Mouse (Mus musculus): Measurements from ENCODE around the gene Olfr319. TPM values are rescaled to one million over a fixed set of nuclear protein-coding genes. Genes with fewer than 3 reads are reported as not detected.
"Not testable (repeated sequence)": the region's sequence is repeated elsewhere in the genome, so short reads cannot be mapped to it uniquely, and the experiment has no call there.

Gene Olfr319
- polyA plus RNA-seq (2015; fragmentation: Nextera tagmentation; extraction: Ambion mirVana), result not detected in 2 replicates

GRCm38 (mm10) chr11:58698862-58699261 lies at the start of gene Olfr319:
TSS of gene Olfr319 (plus strand) at chr11:58699162.
- Histone ChIP-seq H3K9ac (no peak within 1 kb of the TSS), H3K27me3 (replicated peaks) (no peaks in the 10 kb centered on the region), H3K4me2 (no peak within 1 kb of the TSS), H3K36me3 (no peaks in the 10 kb centered on the region), H3K4me3 (replicated peaks) (no peak within 1 kb of the TSS), H3K27ac (no peak within 1 kb of the TSS), H3K9me3 (no peaks in the 10 kb centered on the region), H3K4me1 (no peaks in the 10 kb centered on the region)
- WGBS, result 85% methylated on average over 3 of the region's 3 CpGs
- no peak for ATAC-seq (ENCODE audit: insufficient read depth, low FRiP score, low read depth)

GRCm38 (mm10) chr11:58655151-58655550 lies 43.8 kb upstream of the Olfr319 start:
- Histone ChIP-seq H3K9me3 (no peaks in the 10 kb centered on the region), H3K9ac (no peak overlapping the region), H3K4me2 (no peak overlapping the region), H3K27me3 (replicated peaks) (no peaks in the 10 kb centered on the region), H3K4me3 (replicated peaks) (no peak overlapping the region), H3K4me1 (no peaks in the 10 kb centered on the region), H3K27ac (no peak overlapping the region), H3K36me3 (no peaks in the 10 kb centered on the region)
- ATAC-seq (ENCODE audit: insufficient read depth, low FRiP score, low read depth), result no peak
- WGBS, result 85% methylated on average over 3 of the region's 3 CpGs

GRCm38 (mm10) chr11:58658596-58658995 lies 40.4 kb upstream of the Olfr319 start, which contains the start of gene Olfr322:
TSS of gene Olfr322 (plus strand) at chr11:58658782.
- no peak within 1 kb of the TSS for H3K4me2 ChIP-seq
- H3K27me3 ChIP-seq (replicated peaks), result no peaks in the 10 kb centered on the region
- H3K9ac ChIP-seq, result no peak within 1 kb of the TSS
- no peaks in the 10 kb centered on the region for H3K9me3 ChIP-seq
- no peak within 1 kb of the TSS for H3K4me3 ChIP-seq (replicated peaks)
- ATAC-seq (ENCODE audit: insufficient read depth, low FRiP score, low read depth), result no peak
- H3K4me1 ChIP-seq, result no peaks in the 10 kb centered on the region
- WGBS, result 83% methylated on average over 4 of the region's 4 CpGs
- no peaks in the 10 kb centered on the region for H3K36me3 ChIP-seq
- no peak within 1 kb of the TSS for H3K27ac ChIP-seq

GRCm38 (mm10) chr11:58669252-58669651 lies 29.7 kb upstream of the Olfr319 start:
- no peaks in the 10 kb centered on the region for H3K4me1 ChIP-seq
- no peak for ATAC-seq (ENCODE audit: insufficient read depth, low FRiP score, low read depth)

GRCm38 (mm10) chr11:58671825-58672224 lies 27.1 kb upstream of the Olfr319 start:
- no peaks in the 10 kb centered on the region for H3K27me3 ChIP-seq (replicated peaks)
- H3K4me1 ChIP-seq, result no peaks in the 10 kb centered on the region
- H3K9me3 ChIP-seq, result no peaks in the 10 kb centered on the region
- H3K27ac ChIP-seq, result no peak overlapping the region
- H3K9ac ChIP-seq, result no peak overlapping the region
- H3K36me3 ChIP-seq, result no peaks in the 10 kb centered on the region
- H3K4me3 ChIP-seq (replicated peaks), result no peak overlapping the region
- no peak for ATAC-seq (ENCODE audit: insufficient read depth, low FRiP score, low read depth)
- 51% methylated on average over 4 of the region's 4 CpGs for WGBS
- H3K4me2 ChIP-seq, result no peak overlapping the region

More at GRCm38 (mm10) chr11:58669252-58669651, 29.7 kb upstream of the Olfr319 start:
- Histone ChIP-seq H3K36me3 (no peaks in the 10 kb centered on the region), H3K27me3 (replicated peaks) (no peaks in the 10 kb centered on the region), H3K9me3 (no peaks in the 10 kb centered on the region), H3K9ac (no peak overlapping the region), H3K4me2 (no peak overlapping the region), H3K27ac (no peak overlapping the region), H3K4me3 (replicated peaks) (no peak overlapping the region)

GRCm38 (mm10) chr11:58680799-58681198 lies 18.2 kb upstream of the Olfr319 start, which contains the start of gene Olfr320:
TSS of gene Olfr320 (plus strand) at chr11:58681099.
- Histone ChIP-seq H3K27me3 (replicated peaks) (no peaks in the 10 kb centered on the region), H3K4me1 (no peaks in the 10 kb centered on the region), H3K9me3 (no peaks in the 10 kb centered on the region), H3K4me3 (replicated peaks) (no peak within 1 kb of the TSS), H3K9ac (no peak within 1 kb of the TSS), H3K36me3 (no peaks in the 10 kb centered on the region), H3K27ac (no peak within 1 kb of the TSS), H3K4me2 (no peak within 1 kb of the TSS)
- WGBS, result 72% methylated on average over 1 of the region's 1 CpGs
- ATAC-seq (ENCODE audit: insufficient read depth, low FRiP score, low read depth), result no peak

GRCm38 (mm10) chr11:58709086-58709485 lies 10.1 kb downstream of the Olfr319 start:
- ATAC-seq (ENCODE audit: insufficient read depth, low FRiP score, low read depth), result no peak
- WGBS, result 81% methylated on average over 11 of the region's 11 CpGs

GRCm38 (mm10) chr11:58717723-58718122 lies 18.8 kb downstream of the Olfr319 start:
- not testable (repeated sequence) for H3K27me3 ChIP-seq (replicated peaks); H3K27ac ChIP-seq; H3K36me3 ChIP-seq; H3K4me3 ChIP-seq (replicated peaks); ATAC-seq (ENCODE audit: insufficient read depth, low FRiP score, low read depth); H3K9ac ChIP-seq; H3K4me1 ChIP-seq; H3K4me2 ChIP-seq; H3K9me3 ChIP-seq
- WGBS, result 84% methylated on average over 7 of the region's 7 CpGs

More at GRCm38 (mm10) chr11:58709086-58709485, 10.1 kb downstream of the Olfr319 start:
- no peak overlapping the region for H3K27ac ChIP-seq
- H3K9ac ChIP-seq, result no peak overlapping the region
- H3K4me1 ChIP-seq, result no peaks in the 10 kb centered on the region
- no peaks in the 10 kb centered on the region for H3K36me3 ChIP-seq
- H3K9me3 ChIP-seq, result no peaks in the 10 kb centered on the region
- no peak overlapping the region for H3K4me3 ChIP-seq (replicated peaks)
- H3K4me2 ChIP-seq, result no peak overlapping the region
- no peaks in the 10 kb centered on the region for H3K27me3 ChIP-seq (replicated peaks)

GRCm38 (mm10) chr11:58719701-58720100 lies 20.7 kb downstream of the Olfr319 start:
- no peaks in the 10 kb centered on the region for H3K27me3 ChIP-seq (replicated peaks)
- H3K4me3 ChIP-seq (replicated peaks), result no peak overlapping the region
- no peaks in the 10 kb centered on the region for H3K4me1 ChIP-seq
- no peak overlapping the region for H3K9ac ChIP-seq
- H3K27ac ChIP-seq, result no peak overlapping the region
- no peak for ATAC-seq (ENCODE audit: insufficient read depth, low FRiP score, low read depth)
- H3K9me3 ChIP-seq, result no peaks in the 10 kb centered on the region
- whole genome bisulfite sequencing, result 79% methylated on average over 4 of the region's 4 CpGs
- H3K4me2 ChIP-seq, result no peak overlapping the region
- H3K36me3 ChIP-seq, result no peaks in the 10 kb centered on the region

- no peak within 1 kb of the TSS for H3K4me3 ChIP-seq (replicated peaks)
- no peak within 1 kb of the TSS for H3K4me2 ChIP-seq
- no peaks in the 10 kb centered on the region for H3K9me3 ChIP-seq
- no peaks in the 10 kb centered on the region for H3K27me3 ChIP-seq (replicated peaks)
- no peak within 1 kb of the TSS for H3K27ac ChIP-seq
- H3K4me1 ChIP-seq, result no peaks in the 10 kb centered on the region
- H3K9ac ChIP-seq, result no peak within 1 kb of the TSS
- H3K36me3 ChIP-seq, result no peaks in the 10 kb centered on the region
- no peak for ATAC-seq (ENCODE audit: insufficient read depth, low FRiP score, low read depth)
Measured at GRCm38 (mm10) chr11:58723914-58724313, 25.0 kb downstream of the Olfr319 start, which contains the start of gene Olfr318. TSS of gene Olfr318 (minus strand) at chr11:58724014.

- not testable (repeated sequence) for H3K36me3 ChIP-seq; H3K27ac ChIP-seq; H3K9ac ChIP-seq; H3K4me3 ChIP-seq (replicated peaks); H3K27me3 ChIP-seq (replicated peaks); H3K4me2 ChIP-seq; H3K4me1 ChIP-seq; ATAC-seq (ENCODE audit: insufficient read depth, low FRiP score, low read depth); H3K9me3 ChIP-seq
- 70% methylated on average over 6 of the region's 6 CpGs for WGBS
Measured at GRCm38 (mm10) chr11:58727896-58728650, 29.1 kb downstream of the Olfr319 start.

GRCm38 (mm10) chr11:58733372-58733771 lies 34.4 kb downstream of the Olfr319 start:
- Histone ChIP-seq H3K9ac (no peak overlapping the region), H3K27me3 (replicated peaks) (no peaks in the 10 kb centered on the region), H3K4me3 (replicated peaks) (no peak overlapping the region), H3K9me3 (no peaks in the 10 kb centered on the region), H3K4me2 (no peak overlapping the region), H3K4me1 (no peaks in the 10 kb centered on the region), H3K36me3 (no peaks in the 10 kb centered on the region), H3K27ac (no peak overlapping the region)
- no peak for ATAC-seq (ENCODE audit: insufficient read depth, low FRiP score, low read depth)
- 46% methylated on average over 3 of the region's 3 CpGs for WGBS
